Mouse (Mus musculus): ENCODE data around the gene Zfp354a. TPM values are rescaled to one million over a fixed set of nuclear protein-coding genes. Genes with fewer than 3 reads are reported as not detected.

The Zfp354a gene
- polyA plus RNA-seq, 1 experiment from 2014 or later = 7.4 TPM

DNA sequence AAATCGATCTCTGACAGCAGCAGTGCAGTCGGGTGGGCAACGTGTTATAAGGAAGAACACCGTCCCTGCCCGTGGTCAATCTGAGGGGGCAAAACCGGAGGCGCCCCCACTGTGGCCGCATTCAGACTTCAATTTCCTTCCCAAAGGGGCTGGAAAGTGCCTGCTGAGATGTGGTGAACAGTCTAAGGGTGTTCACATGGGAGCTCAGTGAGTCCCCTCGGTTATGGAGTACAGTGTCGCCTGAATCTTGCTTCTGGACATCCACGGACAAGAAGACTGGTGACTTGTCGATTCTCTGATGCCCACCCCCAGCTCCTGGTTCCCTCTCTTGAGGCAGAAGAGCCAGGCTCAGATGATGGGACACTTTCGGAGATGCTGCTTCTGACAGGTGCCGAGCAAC lies 583 bp downstream of the Zfp354a start:
- WGBS = 16% methylated on average over 14 of the region's 14 CpGs
- H3K36me3 ChIP-seq = peaks cover 20% of the 10 kb centered on the region
- H3K9me3 ChIP-seq = no peaks in the 10 kb centered on the region
- peaks cover 9% of the 10 kb centered on the region for H3K4me1 ChIP-seq
- peak overlapping the region; percentile 97 for H3K27ac ChIP-seq
- no peaks in the 10 kb centered on the region for H3K27me3 ChIP-seq (ENCODE audit: insufficient read depth, poor library complexity, severe bottlenecking)
- DNase-seq (ENCODE audit: low spot score) = no peak
- peak overlapping the region; percentile 91 for H3K4me3 ChIP-seq

DNA sequence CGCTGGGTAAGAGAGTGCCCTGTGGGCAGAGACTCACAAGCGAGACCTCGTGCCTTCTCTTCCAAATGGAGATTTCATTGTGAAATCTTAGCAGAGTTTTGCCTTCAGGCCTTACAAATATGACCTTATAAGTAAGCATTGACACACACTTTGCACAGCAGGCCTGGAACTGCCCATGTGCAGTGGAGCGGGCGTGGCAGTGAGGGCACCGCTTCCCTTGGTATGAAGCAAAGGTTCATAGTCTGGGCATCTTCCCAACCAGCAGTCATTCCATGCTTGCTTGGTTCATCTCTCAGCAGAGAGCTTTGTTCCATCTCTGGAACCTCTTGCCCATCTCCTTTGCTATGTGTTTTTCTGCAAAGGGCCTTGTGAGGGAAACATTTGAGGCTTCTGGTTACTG lies 1.9 kb downstream of the Zfp354a start:
- peaks cover 9% of the 10 kb centered on the region for H3K4me1 ChIP-seq
- H3K9me3 ChIP-seq = no peaks in the 10 kb centered on the region
- no peak for DNase-seq (ENCODE audit: low spot score)
- no peak overlapping the region for H3K27ac ChIP-seq
- H3K36me3 ChIP-seq = peaks cover 30% of the 10 kb centered on the region
- 93% methylated on average over 6 of the region's 6 CpGs for WGBS
- H3K4me3 ChIP-seq = no peak overlapping the region
- H3K27me3 ChIP-seq (ENCODE audit: insufficient read depth, poor library complexity, severe bottlenecking) = no peaks in the 10 kb centered on the region

DNA sequence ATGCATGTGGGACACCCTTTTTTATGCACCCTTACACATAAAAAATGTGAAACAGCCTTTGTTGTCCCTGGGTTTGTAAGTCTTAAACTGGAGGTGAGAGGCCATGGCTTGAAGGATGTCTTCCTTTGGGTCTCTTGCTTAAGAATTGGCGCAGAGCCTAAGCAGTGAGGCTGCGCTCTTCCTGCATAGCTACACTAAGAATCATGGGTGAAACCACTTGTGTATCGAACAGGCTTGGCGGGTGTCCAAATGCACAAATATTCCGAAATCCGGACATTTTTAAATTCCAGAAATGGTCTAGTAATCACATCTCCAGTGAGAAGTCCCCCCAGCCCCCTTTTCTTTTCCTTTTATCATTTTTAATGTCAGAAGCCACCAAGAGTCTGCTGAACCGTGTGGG lies 4.2 kb downstream of the Zfp354a start:
- Histone ChIP-seq H3K27me3 (ENCODE audit: insufficient read depth, poor library complexity, severe bottlenecking) (no peaks in the 10 kb centered on the region), H3K9me3 (no peaks in the 10 kb centered on the region), H3K4me3 (no peak overlapping the region), H3K27ac (no peak overlapping the region), H3K36me3 (peaks cover 53% of the 10 kb centered on the region), H3K4me1 (peaks cover 9% of the 10 kb centered on the region)
- 87% methylated on average over 7 of the region's 7 CpGs for WGBS
- DNase-seq (ENCODE audit: low spot score) = no peak

DNA sequence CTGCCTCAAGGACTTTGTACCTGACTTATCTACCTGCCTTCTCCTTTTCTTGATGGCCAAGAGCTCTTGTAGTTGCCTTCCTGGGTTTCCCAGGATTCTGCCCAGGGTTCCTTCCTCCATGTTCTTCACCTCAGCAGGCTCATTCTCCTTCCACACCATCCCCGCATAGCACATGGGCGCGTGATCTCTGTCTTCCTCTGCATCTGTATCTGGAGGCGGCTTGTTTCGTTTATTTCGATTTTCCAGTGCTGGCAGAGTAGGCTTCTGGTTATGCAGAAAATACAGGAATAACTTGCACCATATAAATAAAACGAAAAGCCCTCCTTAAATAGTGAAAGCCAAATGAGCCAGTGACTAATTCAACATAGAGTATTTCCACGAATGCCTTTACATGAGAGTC lies 4.8 kb downstream of the Zfp354a start:
- Histone ChIP-seq H3K9me3 (no peaks in the 10 kb centered on the region), H3K4me1 (peaks cover 9% of the 10 kb centered on the region), H3K27me3 (ENCODE audit: insufficient read depth, poor library complexity, severe bottlenecking) (no peaks in the 10 kb centered on the region), H3K4me3 (no peak overlapping the region), H3K27ac (no peak overlapping the region), H3K36me3 (peaks cover 59% of the 10 kb centered on the region)
- DNase-seq (ENCODE audit: low spot score) = no peak
- WGBS = 92% methylated on average over 8 of the region's 8 CpGs

DNA sequence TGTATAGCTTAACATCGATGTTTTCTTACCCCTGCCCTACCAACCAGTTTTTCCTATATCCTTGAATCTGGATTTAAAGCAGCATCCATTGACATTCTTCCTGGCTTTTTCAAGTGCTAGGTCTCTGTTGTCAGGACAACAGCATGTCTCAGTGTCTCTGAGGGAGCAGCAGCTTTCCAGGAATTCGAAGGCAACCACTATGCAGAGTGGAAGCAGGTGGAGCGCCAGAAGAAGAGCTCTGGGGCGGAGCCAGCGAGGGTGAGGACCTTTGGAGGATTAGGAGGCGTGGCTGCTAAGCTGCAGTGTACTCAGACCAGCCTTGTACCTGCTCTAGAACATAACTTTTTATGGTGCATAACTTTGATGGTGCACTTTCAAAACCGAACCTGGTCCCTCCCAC lies 25.5 kb downstream of the Zfp354a start:
- Histone ChIP-seq H3K27ac (no peak overlapping the region), H3K9me3 (no peaks in the 10 kb centered on the region), H3K4me1 (no peaks in the 10 kb centered on the region), H3K27me3 (ENCODE audit: insufficient read depth, poor library complexity, severe bottlenecking) (peaks cover 5% of the 10 kb centered on the region; the same call in 1 of the 2 replicates), H3K36me3 (no peaks in the 10 kb centered on the region), H3K4me3 (no peak overlapping the region)
- WGBS = 45% methylated on average over 7 of the region's 7 CpGs
- no peak for DNase-seq (ENCODE audit: low spot score)

DNA sequence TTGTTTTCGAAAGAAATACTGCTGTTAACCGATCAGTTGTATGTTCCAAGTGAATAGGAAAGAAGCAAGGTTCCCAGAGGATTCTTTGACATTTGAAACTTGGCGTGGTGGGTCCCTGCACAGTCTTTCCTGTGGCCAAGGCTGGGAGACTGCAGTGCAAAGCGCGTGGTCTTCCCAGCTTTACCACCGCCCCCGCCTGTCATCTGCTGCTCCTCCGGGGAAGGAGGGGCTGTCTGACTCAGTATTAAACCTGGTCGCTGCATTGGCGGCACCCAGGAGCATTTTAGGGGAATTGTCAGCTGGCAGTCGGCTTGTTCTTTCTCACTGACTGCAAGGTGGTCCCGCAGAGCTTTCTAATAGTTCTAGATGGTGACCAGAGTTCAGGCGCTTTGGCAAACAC lies 26.2 kb downstream of the Zfp354a start:
- no peaks in the 10 kb centered on the region for H3K4me1 ChIP-seq
- H3K27me3 ChIP-seq (ENCODE audit: insufficient read depth, poor library complexity, severe bottlenecking) = peaks cover 5% of the 10 kb centered on the region; the same call in 1 of the 2 replicates
- H3K9me3 ChIP-seq = no peaks in the 10 kb centered on the region
- 55% methylated on average over 13 of the region's 13 CpGs for WGBS
- DNase-seq (ENCODE audit: low spot score) = no peak
- no peak overlapping the region for H3K4me3 ChIP-seq
- H3K36me3 ChIP-seq = no peaks in the 10 kb centered on the region
- no peak overlapping the region for H3K27ac ChIP-seq

DNA sequence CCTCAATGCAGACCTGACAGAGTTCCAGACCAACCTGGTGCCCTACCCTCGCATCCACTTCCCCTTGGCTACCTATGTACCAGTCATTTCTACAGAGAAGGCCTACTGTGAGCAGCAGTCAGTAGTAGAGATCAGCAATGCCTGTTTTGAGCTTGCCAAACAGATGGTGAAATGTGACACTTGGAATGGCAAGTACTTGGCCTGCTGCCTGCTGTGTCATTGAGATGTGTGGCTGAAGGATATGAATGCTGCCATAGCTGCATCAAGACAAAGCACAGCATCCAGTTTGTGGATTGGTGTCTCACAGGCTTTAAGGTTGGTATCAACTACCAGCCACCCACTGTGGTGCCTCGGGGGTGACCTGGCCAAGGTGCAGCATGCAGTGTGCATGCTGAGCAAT lies 48.2 kb downstream of the Zfp354a start:
- DNase-seq (ENCODE audit: low spot score) = no peak
- 67% methylated on average over 2 of the region's 2 CpGs for WGBS
- H3K27ac ChIP-seq = no peak overlapping the region
- no peaks in the 10 kb centered on the region for H3K4me1 ChIP-seq
- H3K27me3 ChIP-seq (ENCODE audit: insufficient read depth, poor library complexity, severe bottlenecking) = no peaks in the 10 kb centered on the region
- no peaks in the 10 kb centered on the region for H3K36me3 ChIP-seq
- no peak overlapping the region for H3K4me3 ChIP-seq
- H3K9me3 ChIP-seq = no peaks in the 10 kb centered on the region; the same call in 1 of the 2 replicates

- 74% methylated on average over 3 of the region's 3 CpGs for WGBS
- H3K36me3 ChIP-seq = no peaks in the 10 kb centered on the region
- H3K27ac ChIP-seq = no peak overlapping the region
- H3K9me3 ChIP-seq = no peaks in the 10 kb centered on the region; the same call in 1 of the 2 replicates
- H3K4me3 ChIP-seq = no peak overlapping the region
- no peaks in the 10 kb centered on the region for H3K27me3 ChIP-seq (ENCODE audit: insufficient read depth, poor library complexity, severe bottlenecking)
- no peaks in the 10 kb centered on the region for H3K4me1 ChIP-seq
- no peak for DNase-seq (ENCODE audit: low spot score)
These were observed 51.6 kb downstream of the Zfp354a start for GRCm38 (mm10) chr11:51110621-51111020.

Other genes starting within 250 kb of the Zfp354a start
- 16.9 and 20.5 TPM in 2 replicates for gene Zfp354c, start 231.5 kb upstream of the Zfp354a start, polyA plus RNA-seq (2016; fragmentation: Nextera tagmentation; extraction: Ambion mirVana)
- gene Zfp879, start 217.7 kb upstream of the Zfp354a start, polyA plus RNA-seq (2016; fragmentation: Nextera tagmentation; extraction: Ambion mirVana) = 0.33 and 0.44 TPM in 2 replicates
- gene Grm6, start 208.6 kb upstream of the Zfp354a start, polyA plus RNA-seq (2016; fragmentation: Nextera tagmentation; extraction: Ambion mirVana) = 0.06 and 0.16 TPM in 2 replicates
- gene Zfp454, start 171.6 kb upstream of the Zfp354a start, polyA plus RNA-seq (2016; fragmentation: Nextera tagmentation; extraction: Ambion mirVana) = 4.5 and 6.5 TPM in 2 replicates
- gene Zfp2, start 143.1 kb upstream of the Zfp354a start, polyA plus RNA-seq (2016; fragmentation: Nextera tagmentation; extraction: Ambion mirVana) = 8.6 and 11.1 TPM in 2 replicates
- gene Zfp354b, start 127.6 kb upstream of the Zfp354a start, polyA plus RNA-seq (2016; fragmentation: Nextera tagmentation; extraction: Ambion mirVana) = 0.52 and 0.80 TPM in 2 replicates
- not detected in 2 replicates for gene 4933414I15Rik, start 115.5 kb upstream of the Zfp354a start, polyA plus RNA-seq (2016; fragmentation: Nextera tagmentation; extraction: Ambion mirVana)
- gene Prop1, start 105.5 kb upstream of the Zfp354a start, polyA plus RNA-seq (2016; fragmentation: Nextera tagmentation; extraction: Ambion mirVana) = not detected in 2 replicates
- not detected in 2 replicates for gene Olfr1378, start 92.7 kb upstream of the Zfp354a start, polyA plus RNA-seq (2016; fragmentation: Nextera tagmentation; extraction: Ambion mirVana)
- not detected in 2 replicates for gene Olfr1377, start 77.3 kb upstream of the Zfp354a start, polyA plus RNA-seq (2016; fragmentation: Nextera tagmentation; extraction: Ambion mirVana)
- gene Olfr51, start 55.7 kb upstream of the Zfp354a start, polyA plus RNA-seq (2016; fragmentation: Nextera tagmentation; extraction: Ambion mirVana) = not detected in 2 replicates
- not detected in 2 replicates for gene Olfr54, start 45.0 kb upstream of the Zfp354a start, polyA plus RNA-seq (2016; fragmentation: Nextera tagmentation; extraction: Ambion mirVana)
- gene Olfr1375, start 11.1 kb upstream of the Zfp354a start, polyA plus RNA-seq (2016; fragmentation: Nextera tagmentation; extraction: Ambion mirVana) = not detected in 2 replicates
- not detected in 2 replicates for gene Gm12569, start 161.2 kb downstream of the Zfp354a start, polyA plus RNA-seq (2016; fragmentation: Nextera tagmentation; extraction: Ambion mirVana)
- gene Clk4, start 202.5 kb downstream of the Zfp354a start, polyA plus RNA-seq (2016; fragmentation: Nextera tagmentation; extraction: Ambion mirVana) = 71.2 and 86.8 TPM in 2 replicates
- gene BC049762, start 203.8 kb downstream of the Zfp354a start, polyA plus RNA-seq (2016; fragmentation: Nextera tagmentation; extraction: Ambion mirVana) = 0.36 and 0.47 TPM in 2 replicates
- gene Col23a1, start 230.7 kb downstream of the Zfp354a start, polyA plus RNA-seq (2016; fragmentation: Nextera tagmentation; extraction: Ambion mirVana) = 10.2 and 12.1 TPM in 2 replicates